Mouse (Mus musculus) cortical plate, adult 2 months (tissue): ENCODE data around the gene H2afz.

ENCODE experiments used
- CTCF ChIP-seq: fragments of 200-500 bp; IDR thresholded peaks from 2 replicates; pipeline ENCODE4 v1.5.1; 2011; ENCODE audit warnings: mild to moderate bottlenecking, control low read depth, low read length; ENCODE audit not compliant: insufficient read depth; ENCODE audit errors: extremely low read depth
- POLR2A ChIP-seq: fragments of 200-500 bp; IDR thresholded peaks from 2 replicates; pipeline ENCODE4 v1.6.1; 2011; ENCODE audit warnings: mild to moderate bottlenecking, low read length, control low read depth; ENCODE audit not compliant: insufficient read depth; ENCODE audit errors: extremely low read depth

- TF ChIP-seq POLR2A (no peak), CTCF (no peak)
Observed at GRCm38 (mm10) chr3:137827678-137828077, 36.6 kb upstream of the H2afz start.
